Mouse (Mus musculus): ENCODE measurements at regions not wholly inside any gene's neighbourhood (a gene's known extent, or its start where the extent isn't known, plus 50 kb on each side); places are given as distances from the start of the nearest gene placed in this dataset.

DNA sequence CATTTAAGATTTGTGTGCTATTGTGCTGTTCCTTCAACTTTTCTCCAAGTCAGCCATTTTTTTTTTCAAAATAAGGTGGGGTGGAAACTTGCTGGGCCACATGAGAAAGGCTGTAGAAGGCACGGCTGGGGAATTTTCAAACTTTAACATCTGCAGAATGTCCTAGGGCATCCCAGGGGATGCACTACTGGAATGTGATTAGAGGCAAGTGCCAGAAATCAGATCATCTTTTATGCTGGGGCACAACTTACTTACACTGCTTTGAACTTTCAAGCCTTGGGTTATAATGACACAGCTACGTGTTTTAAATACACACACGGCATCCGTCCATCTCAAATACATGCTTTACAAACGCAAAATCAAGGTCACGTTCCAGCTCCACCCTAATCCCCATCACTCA, 463.0 kb downstream of the Pik3r1 start:
- in situ Hi-C loops (cut with MboI, MseI) = no loop called here

DNA sequence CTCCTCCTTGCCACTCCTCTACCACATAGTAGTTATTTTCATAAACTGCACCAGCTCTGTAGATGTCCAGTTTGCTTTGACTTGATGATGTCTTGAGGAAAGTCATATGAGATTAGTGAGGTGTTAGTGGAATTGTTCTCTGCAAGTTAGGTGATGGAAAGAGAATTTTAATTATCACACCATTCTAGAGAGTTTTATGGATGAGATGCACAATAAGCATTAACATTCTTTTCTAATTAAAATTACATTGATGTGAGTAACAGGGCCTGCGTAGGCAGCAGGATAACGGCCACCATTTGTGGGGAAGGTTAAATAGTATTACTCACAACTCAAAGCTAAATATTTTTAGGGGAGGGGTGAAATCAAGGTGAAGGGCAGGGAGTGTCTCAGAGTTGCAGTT, 466.7 kb downstream of the Pik3r1 start:
- in situ Hi-C loops (cut with MboI, MseI) = no loop called here

DNA sequence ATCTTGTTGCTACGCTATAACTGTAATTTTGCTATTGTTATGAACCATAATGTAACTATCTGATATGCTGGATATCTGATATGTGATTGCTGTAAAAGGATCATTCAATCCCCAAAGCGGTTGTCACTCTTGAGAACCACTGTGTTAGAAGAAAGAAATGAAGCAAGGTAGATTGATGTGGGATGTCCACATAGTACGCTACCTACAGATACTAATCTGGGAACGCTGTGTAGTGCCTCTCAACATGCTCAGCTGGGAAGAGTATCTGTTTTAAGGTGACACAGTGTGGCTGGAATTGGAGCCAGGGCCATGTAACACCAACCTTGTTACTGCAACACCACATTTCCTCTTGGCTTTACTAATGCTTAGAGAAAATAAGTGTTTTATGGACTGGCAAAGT, 456.2 kb upstream of the Slc30a5 start:
- in situ Hi-C loops (cut with MboI, MseI) = no loop called here

DNA sequence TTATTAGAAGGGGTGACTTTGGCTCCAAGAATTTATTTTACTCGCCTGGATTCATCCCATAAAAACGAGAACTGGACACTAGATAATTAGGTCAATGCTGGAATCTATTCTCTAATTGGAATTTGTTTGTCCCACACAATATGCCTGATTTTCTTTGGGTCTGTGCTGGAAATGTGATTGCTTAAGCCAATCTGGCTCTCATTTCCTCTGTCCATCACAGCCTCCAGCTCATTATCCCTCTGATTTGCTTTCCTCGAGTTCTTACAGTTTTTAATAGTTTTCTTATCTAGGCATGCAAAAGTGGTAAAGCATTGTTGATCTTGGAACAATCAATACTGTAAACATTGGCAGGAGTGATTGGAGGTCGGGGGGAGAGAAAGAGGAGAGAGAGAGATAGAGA, 453.9 kb upstream of the Slc30a5 start:
- in situ Hi-C loops (cut with MboI, MseI) = no loop called here

DNA sequence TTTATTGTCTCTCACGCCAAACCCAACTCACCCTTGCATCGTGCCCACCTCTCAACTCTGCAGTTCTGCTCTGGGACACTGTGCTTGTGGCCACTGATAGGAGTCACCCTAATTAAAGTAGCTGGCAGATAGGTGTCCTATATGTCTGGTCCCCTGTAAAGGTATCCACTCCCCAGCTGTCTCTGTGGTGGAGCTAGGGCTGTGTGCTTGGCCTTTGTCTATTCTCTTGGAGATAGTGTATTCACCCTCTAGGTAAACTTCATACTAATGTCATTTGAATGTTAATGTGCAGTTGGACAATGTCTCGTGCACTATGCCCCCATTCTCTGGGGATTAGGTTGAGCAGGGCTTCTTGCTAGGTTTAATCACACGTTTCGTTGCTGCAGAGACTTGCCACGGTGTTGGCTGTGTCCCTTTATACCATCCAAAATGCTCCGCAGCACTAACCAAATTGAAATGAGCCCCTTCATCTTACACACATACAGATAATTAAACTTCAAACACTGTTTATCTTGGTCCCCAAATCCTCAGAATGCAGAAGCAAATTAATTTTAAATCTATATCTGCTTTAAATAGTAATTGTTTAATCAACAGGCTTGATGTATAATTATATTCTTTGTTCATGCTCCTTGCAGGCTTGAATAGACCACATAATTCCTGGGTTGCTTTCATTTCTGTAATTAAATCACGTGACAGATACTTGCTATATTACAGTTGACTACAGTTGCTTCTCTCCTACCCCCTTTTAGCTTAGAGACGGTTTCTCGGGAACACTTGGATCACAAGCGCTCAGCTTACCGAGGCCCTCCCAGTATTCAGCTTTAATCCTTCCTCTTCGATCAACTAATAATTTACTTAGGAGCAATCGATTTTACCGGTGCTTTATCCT, 453.0 kb upstream of the Slc30a5 start:
- in situ Hi-C loops (cut with MboI, MseI) = no loop called here

DNA sequence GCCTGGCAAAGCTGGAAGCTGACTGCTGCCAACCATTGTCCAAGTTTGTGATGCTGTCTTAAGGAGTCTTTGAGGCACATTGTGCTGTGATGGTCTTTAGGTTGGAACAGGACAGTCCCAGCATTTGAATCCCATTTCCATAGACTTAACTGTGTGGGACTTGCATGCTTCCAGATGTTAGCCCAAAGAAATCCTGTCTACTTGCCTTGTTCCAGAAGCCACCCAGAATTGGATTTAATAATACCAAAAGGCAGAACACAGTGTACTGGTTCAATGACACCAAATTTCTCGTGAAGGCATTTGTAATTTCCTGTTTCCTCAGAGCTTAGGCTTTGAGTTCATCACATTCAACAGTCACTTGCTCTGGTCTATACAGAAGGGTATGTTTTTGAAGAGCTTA, 444.9 kb upstream of the Slc30a5 start:
- in situ Hi-C loops (cut with MboI, MseI) = no loop called here

DNA sequence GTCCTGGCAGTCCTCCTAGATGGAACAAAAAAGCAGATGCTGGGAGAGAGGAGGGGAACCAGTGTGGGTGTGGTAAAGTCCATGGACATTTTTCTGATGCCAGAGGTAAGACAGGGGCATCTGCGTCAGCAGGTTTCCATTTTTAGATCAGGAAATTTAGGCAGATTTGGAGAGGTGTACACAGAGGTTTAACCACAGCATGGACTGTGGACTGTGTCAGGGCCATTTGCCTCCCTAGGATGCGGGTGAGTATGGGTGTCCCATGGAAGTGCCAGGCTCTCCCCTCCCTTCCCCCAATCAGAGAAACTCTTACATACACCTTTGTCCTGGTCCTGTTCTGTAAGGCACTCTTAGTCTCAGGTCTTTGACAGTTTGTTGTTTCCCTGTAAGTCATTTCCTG, 443.5 kb upstream of the Slc30a5 start:
- in situ Hi-C loops (cut with MboI, MseI) = no loop called here

DNA sequence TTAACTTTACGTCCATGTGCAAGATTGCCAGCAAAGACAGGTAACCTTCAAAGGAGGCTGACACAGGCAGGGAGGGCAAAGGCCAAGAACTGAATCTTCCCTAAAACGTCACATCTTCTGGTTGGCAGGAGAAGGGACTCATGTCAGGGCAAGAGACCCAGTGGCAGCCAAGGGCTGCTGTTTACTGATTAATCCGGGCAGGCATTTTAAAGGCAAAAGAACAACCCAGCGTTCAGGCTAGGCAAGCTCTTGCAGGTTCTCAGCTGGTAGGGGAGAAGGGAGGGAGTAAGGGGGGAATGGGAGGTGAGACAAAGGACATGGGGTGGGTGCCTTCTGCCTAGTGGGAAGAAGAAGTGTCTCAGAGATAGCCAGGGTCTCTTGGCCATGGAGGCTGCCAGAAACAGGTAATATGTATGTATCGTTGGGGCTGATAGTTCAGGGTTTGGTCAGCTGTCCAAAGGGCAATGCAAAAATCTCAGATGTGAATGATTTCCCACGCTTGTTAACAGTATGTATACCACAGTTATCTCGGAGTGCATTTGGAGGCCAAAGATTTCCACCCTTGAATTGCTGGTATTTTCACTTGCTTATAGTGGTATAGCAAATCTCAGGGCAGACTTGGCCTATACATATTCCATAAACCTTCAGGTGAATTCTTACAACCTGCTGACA, 441.4 kb upstream of the Slc30a5 start:
- in situ Hi-C loops (cut with MboI, MseI) = no loop called here

DNA sequence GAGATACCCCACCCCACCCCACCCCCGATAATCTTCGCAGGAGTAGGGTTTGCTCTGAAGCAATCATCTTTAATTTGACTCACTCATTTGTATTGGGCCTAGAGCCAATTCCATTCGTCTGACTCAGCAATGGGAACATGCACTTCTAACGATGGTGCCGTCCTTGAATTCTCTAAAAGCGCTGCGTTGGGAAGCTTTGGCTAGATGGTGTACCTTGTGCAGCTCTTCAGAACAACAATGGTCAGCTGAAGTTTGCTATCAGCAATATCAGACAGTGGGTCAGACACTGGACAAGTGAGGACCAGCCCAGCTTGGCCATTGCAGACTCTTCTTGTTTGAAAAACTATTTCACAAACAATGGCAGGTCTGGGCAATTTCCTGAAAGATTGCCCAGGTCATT, 440.1 kb upstream of the Slc30a5 start:
- in situ Hi-C loops (cut with MboI, MseI) = no loop called here

DNA sequence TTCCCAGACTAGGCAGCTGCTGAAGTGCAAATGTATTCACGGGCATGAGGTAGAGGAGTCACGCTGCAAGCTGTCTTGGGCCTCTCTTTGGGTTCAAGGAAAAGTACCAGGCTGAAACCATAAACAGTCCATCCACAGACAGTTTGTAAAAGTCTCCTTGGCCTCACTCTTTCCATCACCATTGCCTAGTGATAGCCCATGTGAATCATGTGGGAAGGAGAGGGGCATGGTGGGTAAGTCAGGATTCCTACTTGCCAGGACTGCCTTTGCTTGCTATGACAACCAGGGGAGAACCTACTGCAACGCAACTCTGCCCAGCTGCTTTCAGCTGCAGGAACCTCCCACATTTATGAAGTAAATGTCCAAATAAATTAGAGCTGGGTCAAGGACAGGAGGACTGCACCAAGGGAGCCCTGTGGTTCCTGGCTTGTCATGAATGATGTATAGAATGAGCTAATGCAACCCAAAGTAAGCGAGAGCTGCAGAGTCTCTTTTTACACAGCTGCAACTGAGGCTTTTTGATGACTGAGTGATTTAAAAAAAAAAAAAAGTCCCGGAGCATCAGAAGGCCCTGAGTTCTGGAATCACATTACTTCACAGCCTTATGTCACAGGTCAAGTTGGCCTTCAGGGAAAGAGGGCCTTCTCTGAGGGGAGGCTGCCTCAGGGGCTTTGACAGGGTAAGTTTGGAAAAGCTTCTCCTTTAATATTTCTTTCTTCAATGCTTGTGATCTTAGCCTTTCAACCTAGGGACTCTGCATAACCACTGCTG, 420.7 kb upstream of the Slc30a5 start:
- in situ Hi-C loops (cut with MboI, MseI) = no loop called here

DNA sequence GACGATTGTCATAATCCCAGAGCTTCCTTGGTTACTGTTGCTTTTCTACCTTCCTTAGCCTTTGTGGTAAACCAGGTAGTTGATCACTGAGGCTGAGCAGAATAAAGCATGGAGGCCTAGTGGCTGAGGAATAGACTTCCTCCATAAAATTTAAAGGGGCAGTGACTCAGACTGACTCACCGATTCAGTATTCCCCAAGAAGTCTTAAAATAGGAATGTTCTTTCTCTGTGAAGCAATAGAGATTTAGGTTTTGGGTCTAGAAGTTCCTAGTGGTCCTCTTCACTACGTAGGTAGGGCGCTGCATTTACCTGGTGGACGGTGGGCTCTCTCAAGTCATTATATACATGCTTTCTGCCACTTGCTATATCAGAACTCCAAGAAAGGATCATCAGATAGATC, 416.1 kb upstream of the Slc30a5 start:
- in situ Hi-C loops (cut with MboI, MseI) = no loop called here

DNA sequence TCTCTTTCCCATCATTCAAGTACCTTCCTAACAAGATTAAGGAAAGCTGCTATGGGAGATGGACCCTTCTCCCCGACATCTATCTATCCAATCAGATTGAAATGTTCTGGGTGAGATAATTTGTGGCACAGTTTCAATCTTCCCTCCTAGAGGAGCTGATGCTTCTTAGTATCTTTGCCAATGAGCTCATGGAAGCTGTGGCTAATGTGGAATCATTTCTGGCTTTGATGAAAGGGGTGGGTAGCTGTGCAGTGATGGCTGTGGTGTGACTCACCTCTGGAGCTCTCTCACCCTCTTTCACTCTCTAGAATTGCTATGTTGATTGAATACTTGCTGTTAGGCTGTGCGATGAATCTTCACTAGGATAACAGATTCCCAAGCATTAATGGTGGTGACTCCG, 411.1 kb upstream of the Slc30a5 start:
- in situ Hi-C loops (cut with MboI, MseI) = no loop called here

DNA sequence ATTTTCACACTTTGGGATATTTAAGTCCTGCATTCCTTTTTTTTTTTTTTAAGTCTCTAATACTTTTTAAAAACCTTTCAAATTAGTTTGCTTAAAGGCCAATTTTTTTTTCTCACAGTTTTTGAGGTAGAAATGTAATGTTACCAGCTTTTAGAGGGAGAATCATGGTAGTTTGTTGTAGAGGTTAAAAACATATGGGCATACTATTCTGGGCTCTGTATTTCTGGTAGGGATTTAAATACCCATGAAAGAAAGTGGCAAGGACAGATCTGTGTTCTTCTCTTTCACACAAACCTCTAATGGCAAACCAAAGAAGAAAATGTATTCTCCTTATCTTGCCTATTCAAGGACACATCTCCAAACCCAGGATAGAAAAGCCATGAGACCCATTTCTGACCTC, 405.6 kb upstream of the Slc30a5 start:
- in situ Hi-C loops (cut with MboI, MseI) = no loop called here

DNA sequence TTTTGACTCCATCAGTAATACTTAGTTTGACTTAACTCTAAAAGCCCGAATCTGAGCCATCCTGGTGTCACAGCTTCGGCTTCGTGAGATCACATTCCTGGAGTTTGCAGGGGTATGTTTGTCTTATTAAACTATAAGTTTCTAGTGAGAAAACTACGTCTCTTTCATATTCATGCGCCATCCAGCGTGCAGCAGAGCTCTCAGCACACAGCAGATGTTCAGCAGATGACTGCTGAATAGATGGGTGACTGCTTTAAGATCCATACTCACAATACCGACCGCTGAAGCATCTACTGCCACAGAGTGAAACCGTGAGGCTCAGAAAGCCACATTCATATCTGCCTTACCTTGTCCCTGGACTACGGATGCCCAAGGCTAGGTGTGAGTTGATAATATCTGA, 403.8 kb upstream of the Slc30a5 start:
- in situ Hi-C loops (cut with MboI, MseI) = no loop called here

DNA sequence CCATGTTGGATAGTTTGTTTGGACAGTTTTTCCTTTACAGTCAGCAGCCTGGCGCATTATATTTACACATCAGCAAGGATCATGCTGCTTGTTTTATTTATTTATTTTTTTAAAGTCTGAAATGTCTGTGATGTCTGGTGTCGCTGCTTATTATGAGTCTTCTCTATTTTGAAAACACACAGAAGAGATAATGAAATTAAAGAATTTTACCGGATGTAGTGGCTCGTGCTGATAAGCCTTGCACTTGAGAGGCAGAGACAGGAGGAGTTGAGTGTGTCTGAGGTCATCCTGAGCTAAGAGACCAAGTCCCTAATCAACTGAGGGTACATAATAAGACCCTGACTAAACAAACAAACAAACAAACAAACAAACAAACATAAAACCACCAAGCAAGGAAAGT, 402.6 kb upstream of the Slc30a5 start:
- in situ Hi-C loops (cut with MboI, MseI) = no loop called here

DNA sequence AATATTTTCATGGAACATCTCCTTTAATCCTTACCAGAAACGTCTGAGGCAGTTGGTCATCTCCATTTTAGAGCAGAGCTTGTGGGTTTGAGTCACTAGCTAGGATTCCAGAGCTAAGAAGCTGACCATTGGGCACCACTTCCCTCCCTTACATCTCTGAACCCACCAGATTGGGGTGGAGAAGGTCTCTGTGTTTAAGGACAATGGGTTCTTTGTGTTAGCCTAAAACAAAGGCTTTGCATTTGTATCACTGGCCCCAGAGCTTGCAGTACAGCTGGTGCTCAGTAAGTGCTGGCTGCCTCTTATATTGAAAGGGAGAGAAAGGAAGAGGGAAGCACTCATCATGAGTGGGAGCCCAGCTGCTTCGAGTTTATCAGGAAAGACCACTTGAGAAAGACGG, 401.9 kb upstream of the Slc30a5 start:
- in situ Hi-C loops (cut with MboI, MseI) = no loop called here

DNA sequence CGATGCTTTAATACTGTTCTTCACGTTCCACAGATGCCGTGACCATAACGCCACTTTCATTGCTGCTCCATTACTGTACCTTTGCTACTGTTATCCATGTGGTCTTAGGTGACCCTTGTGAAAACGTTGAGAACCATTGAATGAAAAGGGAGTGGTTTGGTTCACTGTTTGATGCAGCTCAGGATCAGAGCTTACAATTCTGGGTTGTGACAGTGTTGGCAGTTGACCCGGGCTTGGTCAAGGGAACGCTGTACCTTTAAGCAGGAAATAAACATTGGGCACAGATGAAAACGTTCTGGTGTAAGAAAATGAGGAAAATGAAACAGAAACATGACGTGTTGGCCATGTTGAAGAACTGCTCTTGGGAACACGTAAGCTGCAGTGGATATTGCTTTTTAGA, 401.3 kb upstream of the Slc30a5 start:
- in situ Hi-C loops (cut with MboI, MseI) = no loop called here

DNA sequence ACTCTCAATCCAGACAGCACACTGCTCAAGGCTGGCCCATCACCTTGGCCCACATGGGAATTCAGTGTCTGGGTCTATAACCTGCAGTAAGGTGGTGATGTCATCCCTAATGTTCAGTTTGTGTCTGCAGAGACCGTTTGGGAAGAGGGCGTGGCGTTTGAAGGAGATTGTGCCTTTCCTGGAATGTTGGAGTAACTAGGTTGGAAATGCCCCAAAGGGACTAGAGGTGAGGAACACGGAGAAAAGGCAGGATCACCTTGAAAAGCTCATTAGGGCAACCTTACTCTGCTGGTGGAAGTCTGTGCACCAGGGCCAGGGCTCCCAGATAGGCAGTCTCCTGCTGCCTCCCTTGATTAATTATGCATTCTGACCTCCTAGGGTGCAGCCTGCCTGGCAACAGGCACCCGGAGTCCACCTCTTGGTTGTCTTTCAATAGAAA, 400.6 kb upstream of the Slc30a5 start:
- in situ Hi-C loops (cut with MboI, MseI) = no loop called here

DNA sequence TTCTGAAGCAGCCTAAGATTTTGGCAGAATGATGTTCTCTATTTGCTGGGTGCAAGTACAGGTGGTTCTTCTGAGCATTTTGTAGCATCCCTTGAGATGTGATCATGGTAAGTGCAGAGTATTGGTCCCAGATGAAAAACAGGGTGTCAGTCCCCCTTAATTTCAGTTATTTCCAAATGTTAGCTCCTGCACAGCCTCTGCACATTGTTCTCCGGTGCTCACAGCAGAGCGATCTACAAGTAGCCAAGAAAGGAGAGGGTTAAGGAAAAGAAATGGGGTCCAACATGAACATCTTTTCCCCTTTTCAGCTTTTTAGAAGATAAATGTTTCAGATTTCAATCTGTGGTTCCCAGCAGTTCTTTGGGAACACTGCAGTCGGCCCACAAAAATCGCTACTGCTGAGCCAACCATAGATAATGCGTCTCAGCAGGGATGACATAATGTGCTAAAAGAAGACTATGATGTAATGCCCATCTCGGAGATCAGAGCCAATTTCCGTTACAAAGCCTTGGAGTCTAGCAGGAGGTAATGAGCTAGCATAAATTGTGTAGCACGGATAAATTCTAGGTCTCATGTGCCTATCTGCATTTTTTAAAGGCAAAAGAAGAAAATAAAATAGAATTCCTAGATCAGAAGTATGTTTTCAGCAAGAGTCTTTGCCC, 400.1 kb upstream of the Slc30a5 start:
- in situ Hi-C loops (cut with MboI, MseI) = no loop called here

DNA sequence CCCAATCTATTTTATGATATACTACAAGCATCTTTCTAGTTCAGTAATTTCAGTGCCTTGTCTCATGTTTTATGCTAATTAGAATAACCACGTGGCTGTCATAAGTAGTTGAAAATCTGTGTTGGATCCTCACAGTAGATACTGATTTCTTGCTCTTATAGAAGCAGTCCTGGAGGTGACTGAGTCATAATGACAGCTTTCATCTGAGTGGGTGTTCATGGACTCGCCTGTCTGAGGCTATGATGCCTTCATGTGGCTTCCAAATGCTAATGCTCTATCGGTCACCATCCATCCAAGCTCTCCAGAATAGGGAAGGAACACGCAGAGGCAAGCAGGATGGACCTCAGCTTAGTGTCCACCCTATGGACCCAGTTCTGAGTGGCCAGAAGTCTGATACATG, 396.6 kb upstream of the Slc30a5 start:
- in situ Hi-C loops (cut with MboI, MseI) = no loop called here

DNA sequence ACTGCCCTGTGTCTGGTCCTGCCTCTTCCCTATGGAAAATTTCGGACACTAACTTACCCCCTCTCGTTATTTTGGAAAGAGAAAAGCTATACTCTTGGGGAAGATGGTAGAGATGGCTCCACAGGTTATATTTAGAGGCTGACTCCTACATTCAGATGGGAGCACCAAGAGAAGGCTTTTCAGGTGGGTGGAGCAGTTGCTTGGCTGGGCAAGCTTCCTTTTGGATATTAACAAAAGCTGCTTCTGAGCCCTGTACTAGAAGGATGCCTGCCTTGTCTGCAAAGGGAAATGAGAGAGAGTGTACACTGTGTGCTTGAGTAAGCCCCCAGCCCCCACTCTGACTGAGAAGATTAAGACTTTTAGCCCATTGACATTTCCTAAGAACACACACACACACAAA, 392.1 kb upstream of the Slc30a5 start:
- in situ Hi-C loops (cut with MboI, MseI) = no loop called here
